Mouse (Mus musculus) urinary bladder, adult 18-20 months (tissue): ENCODE measurements around the gene Rps18.
A peak's percentile ranks its signal among the peaks of the same experiment; 100 is the strongest.

ENCODE experiments used
- DNase-seq, 2 experiments: peaks; one replicate each; pipeline ENCODE4 v3.0.0; 2022; ENCODE audit warnings: low spot score in 2 of 2, mixed read lengths in 2 of 2

Rps18 gene

GRCm38 (mm10) chr17:33943454-33943853 is 12.3 kb downstream of the Rps18 start:
- DNase-seq = no peak

GRCm38 (mm10) chr17:33941381-33941780 is 14.4 kb downstream of the Rps18 start:
- no peak for DNase-seq

- DNase-seq = no peak
Measured at GRCm38 (mm10) chr17:33940981-33941380, 14.8 kb downstream of the Rps18 start.

GRCm38 (mm10) chr17:33940206-33940805 is 15.5 kb downstream of the Rps18 start, which contains the start of the genes Pfdn6 and Wdr46:
TSS of gene Pfdn6 (minus strand) at chr17:33940343.
TSS of gene Wdr46 (plus strand) at chr17:33940660.
- peak; percentile 77 to 86 for DNase-seq

GRCm38 (mm10) chr17:33938783-33939182 is 17.0 kb downstream of the Rps18 start:
- no peak for DNase-seq

- DNase-seq = no peak
Measured at GRCm38 (mm10) chr17:33936993-33937392, 18.8 kb downstream of the Rps18 start.

- no peak for DNase-seq
Measured at GRCm38 (mm10) chr17:33935422-33936055, 20.3 kb downstream of the Rps18 start.

- no peak for DNase-seq
Measured at GRCm38 (mm10) chr17:33932970-33933369, 22.8 kb downstream of the Rps18 start.

GRCm38 (mm10) chr17:33932448-33932847 is 23.4 kb downstream of the Rps18 start:
- no peak for DNase-seq

GRCm38 (mm10) chr17:33931947-33932346 is 23.9 kb downstream of the Rps18 start:
- no peak for DNase-seq

- DNase-seq = no peak
Measured at GRCm38 (mm10) chr17:33931159-33931866, 24.5 kb downstream of the Rps18 start.

- peak; percentile 74 to 75 for DNase-seq
Measured at GRCm38 (mm10) chr17:33930280-33931158, 25.3 kb downstream of the Rps18 start.

GRCm38 (mm10) chr17:33929371-33930279 is 26.2 kb downstream of the Rps18 start, which contains the start of gene Rgl2:
TSS of gene Rgl2 (plus strand) at chr17:33929543.
- peak; percentile 83 to 95 for DNase-seq

GRCm38 (mm10) chr17:33928251-33928947 is 27.4 kb downstream of the Rps18 start:
- no peak for DNase-seq

GRCm38 (mm10) chr17:33926207-33926932 is 29.4 kb downstream of the Rps18 start:
- no peak for DNase-seq

GRCm38 (mm10) chr17:33925406-33926116 is 30.2 kb downstream of the Rps18 start:
- DNase-seq = no peak

GRCm38 (mm10) chr17:33924577-33925283 is 31.1 kb downstream of the Rps18 start:
- no peak for DNase-seq

GRCm38 (mm10) chr17:33921361-33921760 is 34.4 kb downstream of the Rps18 start:
- no peak for DNase-seq
